Mouse (Mus musculus): ENCODE data around the gene Efna2. TPM values are rescaled to one million over a fixed set of nuclear protein-coding genes. Genes with fewer than 3 reads are reported as not detected.
A peak's percentile ranks its signal among the peaks of the same experiment; 100 is the strongest.

The Efna2 gene
- total RNA-seq, 2 experiments from 2014 or later = 7.0 to 8.2 TPM

- DNase-seq (ENCODE audit: low spot score in 2 of 2) = no peak
Measured at GRCm38 (mm10) chr10:80153713-80154112, 25.6 kb upstream of the Efna2 start.

DNA sequence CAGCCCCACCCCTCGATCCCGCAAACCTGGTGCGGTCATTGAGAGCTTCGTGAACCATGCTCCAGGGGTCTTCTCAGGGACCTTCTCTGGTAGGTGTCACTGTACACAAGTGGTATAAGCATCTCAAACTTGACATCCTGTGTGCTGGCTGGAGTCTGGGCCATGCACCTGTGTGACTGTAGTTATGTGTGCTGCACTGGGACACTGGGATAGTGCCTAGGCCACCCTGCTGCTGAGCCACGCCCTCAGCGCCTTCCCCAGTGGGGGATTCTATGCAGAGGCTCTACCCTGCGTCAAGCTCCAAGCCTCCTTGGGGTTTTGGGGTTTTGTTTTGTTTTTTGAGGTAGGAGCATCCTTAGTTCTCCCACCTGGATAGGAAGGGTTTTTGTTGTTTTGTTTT, 24.9 kb upstream of the Efna2 start:
- DNase-seq (ENCODE audit: low spot score in 2 of 2) = no peak

DNA sequence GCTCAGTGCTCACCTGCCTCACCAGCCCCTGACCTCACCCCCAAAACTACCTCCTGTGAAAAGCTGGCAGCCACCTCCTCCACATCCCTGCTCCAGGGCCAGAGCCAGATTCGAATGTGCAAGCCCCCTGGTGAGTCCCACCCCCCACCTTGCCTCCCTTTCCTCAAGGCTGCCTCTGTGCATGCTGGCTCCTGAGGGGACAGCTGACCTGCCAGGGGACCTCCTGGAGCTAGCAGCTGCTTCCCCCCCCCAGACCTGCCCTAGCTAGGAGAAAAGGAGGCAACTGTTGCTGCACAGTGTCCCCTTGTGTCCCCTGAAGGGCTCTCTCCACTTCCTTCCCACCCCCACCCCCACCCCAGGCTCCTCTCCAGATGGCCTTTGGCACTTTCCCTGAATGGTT, 24.0 kb upstream of the Efna2 start:
- DNase-seq (ENCODE audit: low spot score in 2 of 2) = no peak

DNA sequence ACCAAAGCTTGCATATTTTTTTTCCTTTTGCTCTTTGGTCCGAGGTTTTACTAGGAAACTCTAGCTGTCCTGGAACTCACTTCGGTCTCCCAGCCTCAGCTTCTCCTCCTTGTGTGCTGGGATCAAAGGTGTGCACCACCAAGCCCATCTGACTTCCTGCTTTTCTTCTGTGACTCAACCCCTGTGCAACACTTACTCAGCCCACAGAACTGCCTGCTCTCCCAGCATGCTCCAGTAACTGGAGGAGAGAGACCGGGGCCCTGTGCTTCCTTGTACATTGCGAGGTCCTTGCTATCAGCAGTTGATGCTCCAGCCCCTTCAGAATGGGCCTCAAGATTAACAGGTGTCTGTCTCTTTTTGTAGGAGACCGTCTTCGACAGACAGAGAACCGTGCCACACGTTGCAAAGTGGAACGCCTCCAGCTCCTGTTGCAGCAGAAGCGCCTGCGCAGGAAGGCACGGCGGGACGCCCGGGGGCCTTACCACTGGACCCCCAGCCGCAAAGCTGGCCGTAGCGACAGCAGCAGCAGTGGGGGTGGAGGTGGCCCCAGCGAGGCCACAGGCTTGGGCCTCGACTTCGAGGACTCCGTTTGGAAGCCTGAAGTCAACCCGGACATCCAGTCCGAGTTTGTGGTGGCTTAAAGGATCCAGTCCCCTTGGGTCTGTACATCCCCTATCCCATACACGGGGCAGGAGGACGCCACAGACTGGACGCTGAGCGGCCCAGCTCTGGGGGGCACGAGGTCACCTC, 23.1 kb upstream of the Efna2 start:
- no peak for DNase-seq (ENCODE audit: low spot score in 2 of 2)

DNA sequence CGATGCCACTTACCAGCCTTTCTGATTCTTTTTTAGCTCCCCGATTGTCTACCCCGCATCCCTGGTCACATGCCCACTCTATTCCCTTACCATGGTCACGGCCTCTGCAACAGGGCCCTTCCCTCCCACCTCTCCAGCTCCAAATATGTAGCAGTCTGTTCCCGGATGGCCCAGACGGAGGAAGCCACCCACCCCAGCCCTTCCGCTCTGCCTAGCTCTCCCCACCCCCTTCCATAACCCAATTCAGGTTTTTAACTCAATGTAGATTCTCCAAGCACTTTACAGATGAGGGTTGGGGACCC, 22.6 kb upstream of the Efna2 start:
- no peak for DNase-seq (ENCODE audit: low spot score in 2 of 2)

DNA sequence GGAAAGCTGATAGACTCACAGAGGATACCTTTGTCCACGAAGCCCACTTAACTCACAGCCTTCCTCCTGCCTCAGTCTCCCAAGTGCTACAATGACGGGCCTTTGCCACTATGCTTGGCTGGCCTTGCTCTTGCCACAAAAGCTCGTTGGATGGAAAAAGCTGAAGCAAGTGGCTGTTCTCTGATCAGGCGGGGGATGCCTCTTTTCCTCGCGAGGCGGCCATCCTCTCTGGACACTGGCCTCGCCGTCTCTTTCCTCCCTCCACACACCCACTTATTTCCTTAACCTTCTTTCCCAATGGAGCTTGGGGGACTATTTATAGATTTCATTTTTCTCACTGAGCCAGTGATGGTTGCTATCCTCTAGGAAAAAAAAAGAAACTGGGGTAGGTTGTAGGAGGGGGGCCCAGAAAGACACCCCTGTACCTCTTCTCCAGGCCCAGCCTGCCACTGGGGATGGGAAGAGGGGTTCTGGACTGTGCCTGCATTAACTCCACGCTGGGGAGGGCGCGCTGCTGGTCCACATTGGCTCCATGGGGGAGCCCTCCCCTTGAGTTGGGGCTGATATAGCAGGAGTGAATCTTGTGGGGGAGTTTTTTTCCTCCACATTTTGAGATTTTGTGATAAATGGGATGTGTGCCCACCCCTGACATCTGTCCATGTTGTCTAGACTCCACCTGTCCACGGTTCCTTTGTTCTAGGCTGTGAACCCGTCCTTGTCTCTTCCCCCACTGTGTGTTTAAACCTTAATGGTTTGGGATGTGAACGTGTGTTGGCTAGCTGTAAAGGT, 21.9 kb upstream of the Efna2 start:
- DNase-seq (ENCODE audit: low spot score in 2 of 2) = no peak

- no peak for DNase-seq (ENCODE audit: low spot score in 2 of 2)
Measured at GRCm38 (mm10) chr10:80158307-80158986, 20.8 kb upstream of the Efna2 start.

GRCm38 (mm10) chr10:80159021-80159560, 20.2 kb upstream of the Efna2 start:
- no peak for DNase-seq (ENCODE audit: low spot score in 2 of 2)

DNA sequence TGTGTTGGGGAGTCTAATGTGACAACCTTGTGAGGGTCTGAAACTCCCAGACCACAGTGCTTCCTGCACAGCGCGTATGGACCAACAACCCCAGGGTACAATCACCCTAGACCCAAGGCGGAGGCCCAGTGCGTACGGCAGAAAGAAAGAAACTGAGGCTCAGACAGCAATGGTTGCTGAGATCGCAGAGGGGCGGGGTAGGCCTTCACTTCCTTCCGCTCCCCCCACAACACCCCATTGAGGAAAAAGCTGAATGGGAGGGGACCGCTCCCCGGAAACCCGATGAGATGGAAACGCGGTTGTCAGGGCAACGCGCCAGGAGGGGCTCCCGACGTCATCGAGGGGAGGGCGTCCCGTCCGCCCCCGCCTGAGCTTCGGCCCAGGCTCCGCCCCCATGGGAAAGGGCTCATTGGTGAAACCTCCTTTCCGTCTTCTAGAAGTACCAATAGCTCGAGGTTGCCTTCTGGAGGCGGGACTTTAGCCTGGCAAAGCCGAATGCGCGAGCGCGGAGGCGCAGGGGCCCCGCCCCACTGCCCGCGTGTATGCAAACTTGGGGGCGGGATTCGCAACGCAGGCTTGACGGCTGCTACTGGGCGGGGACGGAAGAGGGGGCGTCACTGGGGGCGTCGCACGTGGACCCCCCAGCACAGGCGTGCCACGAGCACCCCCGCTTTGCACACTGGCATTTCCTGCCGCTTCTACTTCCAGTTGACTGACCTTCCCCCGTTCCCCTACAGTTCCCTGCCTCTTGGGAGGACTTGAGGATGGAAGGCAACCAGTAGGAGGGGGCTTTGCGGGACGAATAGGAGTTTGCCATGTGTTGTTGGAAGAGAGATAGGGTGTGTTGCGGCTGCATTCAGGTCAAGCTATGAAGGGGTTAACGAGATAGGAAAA, 19.5 kb upstream of the Efna2 start:
- peak; percentile 98 for DNase-seq (ENCODE audit: low spot score in 2 of 2)

GRCm38 (mm10) chr10:80160455-80161371, 18.6 kb upstream of the Efna2 start:
- DNase-seq (ENCODE audit: low spot score in 2 of 2) = no peak

DNA sequence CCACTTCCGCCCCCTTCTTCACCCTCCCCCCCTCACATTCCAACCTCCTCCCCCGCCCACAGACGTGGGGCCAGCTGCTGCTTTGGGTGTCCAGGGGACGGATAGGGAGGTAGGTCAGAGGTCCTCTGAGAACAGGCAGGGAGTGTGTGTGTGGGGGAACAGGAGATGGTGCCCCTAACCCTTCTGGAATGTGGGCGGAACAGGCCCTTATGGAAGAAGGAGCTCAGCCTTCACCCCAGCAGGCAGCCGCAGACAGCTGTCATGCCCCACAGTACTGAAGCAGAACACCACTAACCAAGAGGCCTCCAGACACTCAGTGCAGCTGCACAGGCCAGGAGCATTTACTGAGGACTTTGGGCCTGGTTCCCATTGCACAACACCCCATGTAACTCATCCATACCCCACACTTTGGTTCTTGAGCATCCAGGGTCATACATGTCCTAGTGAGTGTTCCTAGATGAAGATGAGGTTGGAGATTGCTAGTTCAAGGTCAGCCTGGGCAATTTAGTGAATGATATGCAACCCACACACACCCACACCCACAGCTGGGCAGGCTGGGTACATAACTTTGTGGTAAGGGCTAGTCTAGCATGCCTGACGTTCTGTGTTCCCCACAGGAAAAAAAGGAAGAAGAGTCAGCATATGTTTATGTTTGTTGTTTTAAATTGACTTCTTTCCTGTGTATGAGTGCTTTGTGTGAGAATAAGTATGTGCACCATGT, 17.6 kb upstream of the Efna2 start:
- DNase-seq (ENCODE audit: low spot score in 2 of 2) = no peak

- DNase-seq (ENCODE audit: low spot score in 2 of 2) = no peak
Measured at GRCm38 (mm10) chr10:80162243-80162608, 17.1 kb upstream of the Efna2 start.

- DNase-seq (ENCODE audit: low spot score in 2 of 2) = no peak
Measured at GRCm38 (mm10) chr10:80162716-80163299, 16.5 kb upstream of the Efna2 start.

DNA sequence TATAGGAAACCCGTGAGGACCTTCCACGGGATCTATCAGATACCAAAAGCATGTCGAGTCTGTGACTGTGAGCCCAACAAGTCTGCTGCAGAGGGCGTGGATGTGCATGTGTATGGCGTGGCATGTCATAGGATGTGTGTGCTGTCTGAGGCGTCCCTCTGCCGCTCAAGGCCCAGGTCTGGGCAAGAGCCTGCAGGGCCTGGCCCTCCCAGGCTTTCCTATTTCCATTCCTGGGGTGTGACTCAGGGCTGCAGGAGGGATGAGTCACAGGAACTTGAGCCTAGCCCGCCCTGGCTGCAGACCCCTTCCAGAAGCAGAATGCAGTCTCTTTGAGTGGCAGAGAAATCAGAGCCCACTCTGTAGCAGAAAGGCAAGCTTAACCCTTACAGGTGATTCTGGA, 15.6 kb upstream of the Efna2 start:
- DNase-seq (ENCODE audit: low spot score in 2 of 2) = no peak

DNA sequence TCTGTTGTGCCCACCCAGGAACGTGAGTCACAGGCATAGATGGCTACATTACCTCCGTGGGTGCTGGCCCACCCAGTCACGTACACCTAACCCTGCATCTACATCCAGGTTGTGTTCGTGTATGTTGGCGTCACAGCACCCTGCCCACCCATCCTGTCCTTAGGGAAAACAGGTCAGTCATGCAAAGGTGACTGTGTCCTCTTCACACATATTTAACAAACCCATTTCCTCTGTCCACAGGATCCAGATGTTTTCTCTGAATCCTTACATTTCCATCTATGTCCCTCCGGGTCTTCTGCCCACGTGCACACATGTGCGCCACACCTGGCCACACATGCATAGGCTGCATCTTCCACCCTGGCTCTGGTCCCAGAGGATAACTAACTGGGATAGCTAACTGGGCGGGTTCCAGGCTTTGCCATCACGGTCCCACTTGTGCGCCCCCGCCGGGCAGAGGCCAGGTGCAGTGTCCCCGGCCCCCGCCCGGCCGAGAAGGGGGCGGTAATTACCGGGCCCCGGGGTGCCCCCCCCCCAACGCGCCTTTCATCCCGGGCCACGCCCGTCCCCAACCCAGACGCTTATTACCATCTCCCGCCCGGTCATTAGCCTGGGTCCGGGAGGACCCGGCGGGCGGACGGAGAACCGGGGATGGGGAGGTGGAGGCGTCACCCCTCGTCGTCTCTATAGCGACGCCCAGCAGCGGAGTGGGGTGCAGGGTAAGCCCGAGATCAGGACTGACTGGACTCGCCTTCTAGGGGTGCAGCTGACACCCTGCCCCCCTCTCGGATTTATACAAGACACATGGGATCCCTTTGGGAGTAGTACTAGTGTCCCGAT, 14.9 kb upstream of the Efna2 start:
- no peak for DNase-seq (ENCODE audit: low spot score in 2 of 2)

DNA sequence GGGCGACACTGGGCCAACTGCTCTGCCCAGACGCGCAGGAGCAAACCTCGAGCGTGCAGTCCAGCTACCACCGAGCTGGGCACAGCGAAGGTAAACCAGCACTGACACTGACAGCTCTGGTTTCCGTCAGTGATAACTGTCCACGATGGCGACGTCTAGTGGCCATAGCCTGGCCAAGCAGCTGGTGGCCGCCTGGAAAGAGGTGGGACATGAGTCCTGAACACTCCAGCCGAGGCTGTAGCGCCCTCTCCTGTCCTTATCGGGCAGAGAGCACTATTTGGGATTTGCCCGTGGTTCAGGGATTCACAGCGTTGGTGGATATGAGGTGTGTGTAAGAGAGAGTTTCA, 14.3 kb upstream of the Efna2 start:
- peak; percentile 95 to 97 for DNase-seq (ENCODE audit: low spot score in 2 of 2)

DNA sequence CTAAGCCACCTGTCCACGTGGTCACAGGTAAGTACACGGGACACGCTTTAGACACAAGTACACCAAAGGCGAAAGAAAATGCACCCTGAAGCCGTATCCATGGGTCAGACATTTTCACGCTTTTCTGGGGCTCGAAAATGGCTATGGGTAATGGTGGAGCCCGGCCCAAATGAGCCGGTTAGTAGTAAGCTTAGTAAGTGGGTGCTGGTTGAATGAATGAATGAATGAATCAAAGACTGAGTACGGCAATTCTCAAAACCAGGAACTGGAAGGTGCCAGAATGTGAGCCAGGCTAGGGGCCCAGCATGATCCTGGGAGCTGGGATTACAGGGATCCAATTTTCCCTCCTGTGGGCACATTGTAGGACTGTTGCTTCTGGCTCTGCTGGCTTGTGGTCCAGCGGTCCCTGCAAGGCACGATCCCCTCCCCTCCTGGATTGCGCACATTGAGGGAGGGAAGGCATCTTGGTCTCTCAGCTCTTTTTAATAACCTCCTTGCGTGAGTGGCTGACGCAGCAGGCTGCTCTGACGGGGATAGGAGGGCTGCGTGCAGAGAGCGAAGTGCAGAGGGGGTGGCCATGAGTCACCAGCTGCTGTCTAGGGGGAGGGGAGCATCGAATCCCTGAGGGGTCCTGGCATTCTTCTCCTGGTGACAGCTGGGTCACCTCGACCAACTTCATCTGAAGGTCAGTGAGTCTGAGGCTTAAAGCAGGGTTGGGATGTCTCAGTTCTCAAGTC, 13.7 kb upstream of the Efna2 start, which contains the start of gene Cirbp:
Gene Cirbp, plus strand, starts transcription at position 594 of the 737 bp plus-strand sequence.
- peak; percentile 67 to 75 for DNase-seq (ENCODE audit: low spot score in 2 of 2)
